Mouse (Mus musculus) hindbrain, embryonic 16.5 days (tissue): ENCODE data around the gene Rasl12. TPM values are rescaled to one million over a fixed set of nuclear protein-coding genes. Genes with fewer than 3 reads are reported as not detected.

Source experiments
- ATAC-seq: fragments of 200-750 bp; cut with Nextera tagmentation; 2 replicates; pipeline ENCODE4 v1.8.0; 2017; ENCODE audit warnings: moderate TSS enrichment, moderate library complexity
- H3K27ac ChIP-seq: fragments of 300-500 bp; sonication (generic); 2 replicates; pipeline ENCODE4 v1.5.1; 2014; ENCODE audit warnings: low read depth, mild to moderate bottlenecking, control low read depth, low read length, moderate library complexity
- H3K27me3 ChIP-seq: fragments of 300-500 bp; sonication (generic); replicated peaks from 2 replicates; pipeline ENCODE4 v1.6.1; 2014; ENCODE audit warnings: low read length; ENCODE audit not compliant: control insufficient read depth, insufficient read depth
- H3K36me3 ChIP-seq: fragments of 300-500 bp; sonication (generic); 2 replicates; pipeline ENCODE4 v1.6.1; 2014; ENCODE audit warnings: mild to moderate bottlenecking, low read length, moderate library complexity, mixed read lengths; ENCODE audit not compliant: control insufficient read depth, insufficient read depth
- H3K4me1 ChIP-seq: fragments of 300-500 bp; sonication (generic); 2 replicates; pipeline ENCODE4 v1.6.1; 2014; ENCODE audit warnings: low read depth, low read length; ENCODE audit not compliant: control insufficient read depth, insufficient read depth
- H3K4me2 ChIP-seq: fragments of 300-500 bp; sonication (generic); 2 replicates; pipeline ENCODE4 v1.6.1; 2014; ENCODE audit warnings: mild to moderate bottlenecking, low read length, control low read depth, moderate library complexity
- H3K4me3 ChIP-seq: fragments of 300-500 bp; sonication (generic); 2 replicates; pipeline ENCODE4 v1.5.1; 2014; ENCODE audit warnings: mild to moderate bottlenecking, low read length, control low read depth, moderate library complexity
- H3K9ac ChIP-seq: fragments of 300-500 bp; sonication (generic); 2 replicates; pipeline ENCODE4 v1.6.1; 2014; ENCODE audit warnings: low read depth, mild to moderate bottlenecking, control low read depth, low read length, moderate library complexity
- H3K9me3 ChIP-seq: fragments of 300-500 bp; sonication (generic); 2 replicates; pipeline ENCODE4 v1.6.1; 2014; ENCODE audit warnings: mild to moderate bottlenecking, low read length, moderate library complexity; ENCODE audit not compliant: control insufficient read depth
- WGBS: fragments of 180-500 bp; shearing (Covaris S2); extraction: QIAGEN DNeasy Blood & Tissue Kit; methylation state at CpG from one replicate; pipeline ENCODE4 v1.1.7; 2014; 5-methylcytosine and 5-hydroxymethylcytosine counted together
- polyA plus RNA-seq: library from polyadenylated mRNA; unstranded; fragments of >200 nt; fragmentation: Nextera tagmentation; extraction: Ambion mirVana; gene quantifications from 2 replicates; pipeline ENCODE4 v1.2.1, GENCODE M21; 2015

Gene Rasl12
- polyA plus RNA-seq, 1 experiment from 2014 or later: 7.7 TPM

GRCm38 (mm10) chr9:65428003-65428402, 29.7 kb downstream of the Rasl12 start:
- Histone ChIP-seq H3K27me3 (no peaks in the 10 kb centered on the region), H3K27ac (no peak overlapping the region), H3K9ac (no peak overlapping the region), H3K9me3 (no peaks in the 10 kb centered on the region), H3K4me3 (no peak overlapping the region), H3K4me2 (no peak overlapping the region), H3K36me3 (no peaks in the 10 kb centered on the region), H3K4me1 (no peaks in the 10 kb centered on the region)
- 90% methylated on average over 5 of the region's 5 CpGs for WGBS
- no peak for ATAC-seq

DNA sequence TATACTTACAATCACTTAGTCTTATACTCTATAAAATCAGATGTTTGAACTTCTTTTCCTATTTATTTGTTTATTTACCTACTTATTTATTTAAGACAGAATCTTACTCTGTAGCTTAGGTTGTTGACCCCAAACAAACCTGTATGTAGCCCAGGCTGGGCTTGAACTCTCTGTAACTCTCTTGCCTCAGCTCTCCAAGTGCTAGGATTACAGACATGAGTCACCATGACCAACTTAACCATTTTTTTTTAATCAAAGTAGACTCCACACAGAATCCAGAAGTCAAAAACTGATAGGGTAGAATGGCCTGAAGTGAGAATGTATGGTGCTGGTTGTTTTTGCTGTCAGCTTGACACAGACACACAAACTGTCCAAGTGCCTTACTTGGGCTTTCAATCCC, 32.1 kb downstream of the Rasl12 start:
- no peaks in the 10 kb centered on the region for H3K27me3 ChIP-seq
- no peak overlapping the region for H3K9ac ChIP-seq
- no peaks in the 10 kb centered on the region for H3K9me3 ChIP-seq
- H3K4me3 ChIP-seq: no peak overlapping the region
- H3K4me1 ChIP-seq: no peaks in the 10 kb centered on the region
- no peak overlapping the region for H3K27ac ChIP-seq
- H3K36me3 ChIP-seq: no peaks in the 10 kb centered on the region
- no peak for ATAC-seq
- H3K4me2 ChIP-seq: no peak overlapping the region

- no peak overlapping the region for H3K27ac ChIP-seq
- 88% methylated on average over 5 of the region's 5 CpGs for WGBS
- H3K9ac ChIP-seq: no peak overlapping the region
- H3K4me2 ChIP-seq: no peak overlapping the region
- H3K27me3 ChIP-seq: no peaks in the 10 kb centered on the region
- no peak overlapping the region for H3K4me3 ChIP-seq
- ATAC-seq: no peak
- no peaks in the 10 kb centered on the region for H3K4me1 ChIP-seq
- H3K36me3 ChIP-seq: no peaks in the 10 kb centered on the region
- H3K9me3 ChIP-seq: no peaks in the 10 kb centered on the region
Measured at GRCm38 (mm10) chr9:65430921-65431320, 32.6 kb downstream of the Rasl12 start.

DNA sequence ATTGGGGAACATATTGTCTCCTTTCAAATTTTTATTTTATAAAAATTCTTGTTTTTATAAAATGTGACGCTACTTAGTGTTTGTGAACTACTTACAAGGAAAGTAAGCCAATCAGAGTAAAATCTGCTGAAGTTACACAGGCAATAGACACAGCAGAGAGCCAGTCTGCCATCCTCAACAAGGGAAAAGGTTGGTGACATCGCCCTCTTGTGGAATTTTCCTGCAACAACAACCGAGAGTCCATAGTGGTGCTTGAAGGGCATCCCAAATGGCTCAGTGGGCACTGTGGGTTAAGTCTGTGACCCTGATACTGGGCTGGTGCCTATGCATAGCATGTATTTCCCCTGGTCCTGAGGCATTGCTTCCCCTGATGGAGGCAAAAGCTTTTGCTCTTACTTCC, 33.9 kb downstream of the Rasl12 start:
- Histone ChIP-seq H3K4me2 (no peak overlapping the region), H3K9me3 (no peaks in the 10 kb centered on the region), H3K27ac (no peak overlapping the region), H3K4me3 (no peak overlapping the region), H3K9ac (no peak overlapping the region), H3K4me1 (peaks cover 8% of the 10 kb centered on the region), H3K27me3 (no peaks in the 10 kb centered on the region), H3K36me3 (no peaks in the 10 kb centered on the region)
- ATAC-seq: peak; percentile 62; the same call in 1 of the 2 replicates
- 0% methylated on average over 3 of the region's 3 CpGs for WGBS

DNA sequence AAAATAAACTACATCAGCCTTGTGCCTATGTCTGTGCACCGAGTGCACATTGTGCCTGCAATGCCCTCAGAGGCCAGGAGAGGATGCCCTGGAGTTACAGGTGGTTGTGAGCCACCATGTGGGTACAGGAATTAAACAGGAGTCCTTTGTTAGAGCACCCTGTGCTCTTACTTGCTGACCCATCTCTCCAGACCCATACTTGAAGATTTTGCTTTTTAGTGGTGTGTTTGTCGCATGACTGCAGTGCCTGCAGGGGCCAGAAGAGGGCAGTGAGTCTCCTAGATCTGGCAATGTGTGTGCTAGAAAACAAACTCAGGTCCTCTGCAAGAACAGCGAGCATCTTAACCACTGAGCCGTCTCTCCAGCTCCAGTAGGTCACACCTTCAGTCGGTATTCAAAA, 35.8 kb downstream of the Rasl12 start:
- no peaks in the 10 kb centered on the region for H3K27me3 ChIP-seq
- H3K36me3 ChIP-seq: no peaks in the 10 kb centered on the region
- no peak overlapping the region for H3K9ac ChIP-seq
- no peak for ATAC-seq
- H3K4me3 ChIP-seq: no peak overlapping the region
- H3K9me3 ChIP-seq: no peaks in the 10 kb centered on the region
- peaks cover 8% of the 10 kb centered on the region for H3K4me1 ChIP-seq
- H3K4me2 ChIP-seq: no peak overlapping the region
- WGBS: 67% methylated on average over 5 of the region's 5 CpGs
- H3K27ac ChIP-seq: no peak overlapping the region

GRCm38 (mm10) chr9:65435211-65435610, 36.9 kb downstream of the Rasl12 start:
- WGBS: 69% methylated on average over 4 of the region's 4 CpGs
- no peak overlapping the region for H3K9ac ChIP-seq
- H3K27me3 ChIP-seq: no peaks in the 10 kb centered on the region
- H3K36me3 ChIP-seq: no peaks in the 10 kb centered on the region
- H3K4me3 ChIP-seq: peak overlapping the region; percentile 93
- no peak overlapping the region for H3K27ac ChIP-seq
- H3K9me3 ChIP-seq: no peaks in the 10 kb centered on the region
- no peak overlapping the region for H3K4me2 ChIP-seq
- no peak for ATAC-seq
- H3K4me1 ChIP-seq: peaks cover 8% of the 10 kb centered on the region

GRCm38 (mm10) chr9:65435671-65436301, 37.5 kb downstream of the Rasl12 start, which contains the start of gene Mtfmt:
TSS of gene Mtfmt (plus strand) at chr9:65435782.
- peak within 1 kb of the TSS; percentile 93 for H3K4me3 ChIP-seq
- peak within 1 kb of the TSS; percentile 57 for H3K27ac ChIP-seq
- H3K9me3 ChIP-seq: no peaks in the 10 kb centered on the region
- ATAC-seq: peak; percentile 94
- H3K9ac ChIP-seq: peak within 1 kb of the TSS; percentile 92
- H3K4me1 ChIP-seq: peaks cover 8% of the 10 kb centered on the region
- H3K27me3 ChIP-seq: no peaks in the 10 kb centered on the region
- under 1% methylated on average over 51 of the region's 54 CpGs for WGBS
- peak within 1 kb of the TSS; percentile 61 for H3K4me2 ChIP-seq
- H3K36me3 ChIP-seq: peaks cover 6% of the 10 kb centered on the region; the same call in 1 of the 2 replicates

DNA sequence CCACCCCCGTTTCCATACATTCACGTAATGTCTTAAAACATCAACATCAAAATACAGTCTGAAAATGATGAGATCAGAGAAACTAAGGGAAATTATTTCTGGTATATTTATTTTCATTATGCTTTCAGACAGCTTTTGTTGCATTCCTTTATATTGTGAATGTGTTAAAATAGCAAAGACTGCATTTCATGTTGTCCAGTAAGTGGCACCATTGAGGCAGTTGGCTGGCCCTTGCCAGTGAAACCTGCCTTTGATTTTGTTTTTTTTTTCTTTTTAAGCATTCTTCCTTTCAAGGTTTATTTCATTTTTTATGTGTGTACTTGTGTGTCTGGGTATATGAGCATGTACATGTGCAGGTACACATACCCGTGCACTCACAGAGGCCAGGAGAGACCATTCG, 46.4 kb downstream of the Rasl12 start:
- H3K9me3 ChIP-seq: no peaks in the 10 kb centered on the region
- H3K4me2 ChIP-seq: no peak overlapping the region
- H3K4me3 ChIP-seq: no peak overlapping the region
- H3K27me3 ChIP-seq: no peaks in the 10 kb centered on the region
- H3K27ac ChIP-seq: no peak overlapping the region
- peaks cover 37% of the 10 kb centered on the region for H3K36me3 ChIP-seq
- 93% methylated on average over 4 of the region's 4 CpGs for WGBS
- ATAC-seq: no peak
- no peak overlapping the region for H3K9ac ChIP-seq
- no peaks in the 10 kb centered on the region for H3K4me1 ChIP-seq

GRCm38 (mm10) chr9:65447951-65448350, 49.6 kb downstream of the Rasl12 start:
- Histone ChIP-seq H3K27ac (no peak overlapping the region), H3K4me3 (no peak overlapping the region), H3K27me3 (no peaks in the 10 kb centered on the region), H3K9ac (no peak overlapping the region), H3K4me2 (no peak overlapping the region), H3K36me3 (peaks cover 33% of the 10 kb centered on the region), H3K4me1 (no peaks in the 10 kb centered on the region), H3K9me3 (no peaks in the 10 kb centered on the region)
- 91% methylated on average over 6 of the region's 6 CpGs for WGBS
- ATAC-seq: no peak
